Mouse (Mus musculus) lung, postnatal 0 days (tissue): ENCODE data around the gene Htr3b.

Experiments
- CTCF ChIP-seq: IDR thresholded peaks from 2 replicates; pipeline ENCODE4 v1.5.1; 2016; ENCODE audit warnings: antibody characterized with exemption, mild to moderate bottlenecking
- EP300 ChIP-seq: IDR thresholded peaks from 2 replicates; pipeline ENCODE4 v1.6.1; 2016; ENCODE audit warnings: antibody characterized with exemption, mild to moderate bottlenecking, control low read depth

- peak; percentile 11; the same call in 1 of the 2 replicates for TF ChIP-seq CTCF
- no peak for TF ChIP-seq EP300
These were observed 19.6 kb upstream of the Htr3b start for GRCm38 (mm10) chr9:48984320-48984844.
